Comparison of ENCODE assay signal across 15 mouse cellular contexts in genomic region chr4:124266573-124266972, GRCm38 (mm10).
A peak's percentile ranks its signal among the peaks of the same experiment; 100 is the strongest.
DNase-seq lines count a peak whose midpoint lies in the region; ATAC-seq and TF ChIP-seq lines count a peak whose summit lies in the region.
"Had no signal": no experiment of that assay in that cellular context is flagged by ENCODE, and none has a peak within 500 bp of the region (broad histone marks: within the 10 kb centered on the region; RNA-seq: fewer than 3 reads in every experiment).

No protein-coding gene starts in this region.

- H3K4me2 ChIP-seq in kidney, embryonic 15.5 days = no peak overlapping the region
- no peak overlapping the region for H3K4me2 ChIP-seq in hindbrain, embryonic 11.5 days (replicated peaks; ENCODE audit: low read depth, low read length)
- H3K4me2 ChIP-seq in midbrain, embryonic 14.5 days (ENCODE audit: low read length) = no peak overlapping the region
- H3K4me2 ChIP-seq: embryonic facial prominence, embryonic 15.5 days had no signal

- peak; percentile 10 for DNase-seq in kidney, adult 2 months
- no peak for DNase-seq in embryonic facial prominence, embryonic 10.5 days (ENCODE audit: low spot score)
- peak; percentile 53 for DNase-seq in hindbrain, embryonic 11.5 days (ENCODE audit: low spot score)
- DNase-seq in midbrain, embryonic 14.5 days = peak; percentile 74
- no peak for DNase-seq in yolk sac, embryonic 10.5 days (ENCODE audit: low spot score)
- DNase-seq in heart, postnatal 10 days = no peak
- no peak for DNase-seq in heart, postnatal 14 days
- DNase-seq: cerebellum, adult 8-10 months; heart, adult 2 months; layer of hippocampus, adult 9-11 months; lung, adult 2 months; right cerebral cortex, postnatal 14 days had no signal

- ATAC-seq in kidney, embryonic 15.5 days (replicated peaks; ENCODE audit: low FRiP score) = no peak
- ATAC-seq in hindbrain, embryonic 11.5 days (ENCODE audit: low FRiP score) = peak; percentile 66
- peak; percentile 75 for ATAC-seq in midbrain, embryonic 14.5 days (ENCODE audit: low FRiP score, low TSS enrichment)

- no peak for TF ChIP-seq CTCF in kidney, adult 2 months (conservative IDR thresholded peaks at IDR 0.05; ENCODE audit: insufficient read depth, insufficient read length, low read depth, low read length)

- H3K4me3 ChIP-seq in kidney, adult 2 months (ENCODE audit: insufficient read depth, low read depth, low read length) = no peak overlapping the region
- H3K4me3 ChIP-seq in kidney, embryonic 15.5 days (replicated peaks) = no peak overlapping the region
- no peak overlapping the region for H3K4me3 ChIP-seq in embryonic facial prominence, embryonic 10.5 days
- no peak overlapping the region for H3K4me3 ChIP-seq in hindbrain, embryonic 11.5 days (ENCODE audit: low read depth, low read length)
- H3K4me3 ChIP-seq in midbrain, embryonic 14.5 days (replicated peaks; ENCODE audit: low read depth, low read length) = no peak overlapping the region
- H3K4me3 ChIP-seq: embryonic facial prominence, embryonic 15.5 days; heart, adult 2 months had no signal

- no peaks in the 10 kb centered on the region for H3K4me1 ChIP-seq in kidney, adult 2 months (ENCODE audit: control insufficient read depth, insufficient read depth, low read length)
- no peaks in the 10 kb centered on the region for H3K4me1 ChIP-seq in kidney, embryonic 15.5 days
- peaks cover 22% of the 10 kb centered on the region for H3K4me1 ChIP-seq in embryonic facial prominence, embryonic 10.5 days
- H3K4me1 ChIP-seq in hindbrain, embryonic 11.5 days (replicated peaks; ENCODE audit: control insufficient read depth, insufficient read depth, low read length) = peaks cover 6% of the 10 kb centered on the region
- H3K4me1 ChIP-seq in midbrain, embryonic 14.5 days (ENCODE audit: control insufficient read depth, insufficient read depth, low read length) = peaks cover 17% of the 10 kb centered on the region
- H3K4me1 ChIP-seq: embryonic facial prominence, embryonic 15.5 days had no signal

- TF ChIP-seq POLR2A in kidney, adult 2 months (IDR thresholded peaks at IDR 0.05; ENCODE audit: low read depth, low read length) = no peak

- no peak overlapping the region for H3K27ac ChIP-seq in kidney, adult 2 months (ENCODE audit: insufficient read depth, low read depth, low read length)
- no peak overlapping the region for H3K27ac ChIP-seq in kidney, embryonic 15.5 days
- H3K27ac ChIP-seq in embryonic facial prominence, embryonic 10.5 days (replicated peaks) = 0 out of 2 replicates have a peak overlapping the region, but pooled peaks have one; percentile 57
- peak overlapping the region; percentile 14; the same call in 1 of the 2 replicates for H3K27ac ChIP-seq in hindbrain, embryonic 11.5 days (ENCODE audit: low read depth, low read length)
- 0 out of 2 replicates have a peak overlapping the region, but pooled peaks have one; percentile 2 for H3K27ac ChIP-seq in midbrain, embryonic 14.5 days (replicated peaks; ENCODE audit: low read depth, low read length)
- H3K27ac ChIP-seq: embryonic facial prominence, embryonic 15.5 days; heart, adult 2 months had no signal

- 37% methylated on average over 4 of the region's 4 CpGs for WGBS in kidney, adult 2 months
- 54% methylated on average over 4 of the region's 4 CpGs for WGBS in kidney, embryonic 15.5 days
- WGBS in embryonic facial prominence, embryonic 10.5 days = 44% methylated on average over 4 of the region's 4 CpGs
- WGBS in hindbrain, embryonic 11.5 days = 24% methylated on average over 4 of the region's 4 CpGs
- WGBS in midbrain, embryonic 14.5 days = 4% methylated on average over 4 of the region's 4 CpGs

- no peaks in the 10 kb centered on the region for H3K9me3 ChIP-seq in kidney, embryonic 15.5 days (replicated peaks)
- no peaks in the 10 kb centered on the region for H3K9me3 ChIP-seq in embryonic facial prominence, embryonic 10.5 days
- no peaks in the 10 kb centered on the region for H3K9me3 ChIP-seq in hindbrain, embryonic 11.5 days (ENCODE audit: control insufficient read depth, low read length)
- H3K9me3 ChIP-seq in midbrain, embryonic 14.5 days (ENCODE audit: control insufficient read depth, low read length) = no peaks in the 10 kb centered on the region
- H3K9me3 ChIP-seq: embryonic facial prominence, embryonic 15.5 days; G1E had no signal

- intact Hi-C loops in heart, postnatal 10 days (cut with DNase I) = no loop called here
- intact Hi-C loops in heart, postnatal 14 days (cut with DNase I) = no loop called here

- no peaks in the 10 kb centered on the region for H3K27me3 ChIP-seq in kidney, adult 2 months (replicated peaks; ENCODE audit: control insufficient read depth, insufficient read depth, low read length)
- peaks cover 10% of the 10 kb centered on the region; the same call in 1 of the 2 replicates for H3K27me3 ChIP-seq in kidney, embryonic 15.5 days
- H3K27me3 ChIP-seq in embryonic facial prominence, embryonic 10.5 days (replicated peaks; ENCODE audit: low read depth, poor library complexity, severe bottlenecking) = peaks cover 38% of the 10 kb centered on the region
- no peaks in the 10 kb centered on the region for H3K27me3 ChIP-seq in hindbrain, embryonic 11.5 days (ENCODE audit: control insufficient read depth, insufficient read depth, low read length)
- H3K27me3 ChIP-seq in midbrain, embryonic 14.5 days (ENCODE audit: control insufficient read depth, insufficient read depth, low read length) = no peaks in the 10 kb centered on the region
- H3K27me3 ChIP-seq: embryonic facial prominence, embryonic 15.5 days had no signal

- no peaks in the 10 kb centered on the region for H3K36me3 ChIP-seq in kidney, adult 2 months (ENCODE audit: control insufficient read depth, insufficient read depth, low read length)
- no peaks in the 10 kb centered on the region for H3K36me3 ChIP-seq in kidney, embryonic 15.5 days
- H3K36me3 ChIP-seq in embryonic facial prominence, embryonic 10.5 days (replicated peaks) = no peaks in the 10 kb centered on the region
- no peaks in the 10 kb centered on the region for H3K36me3 ChIP-seq in hindbrain, embryonic 11.5 days (ENCODE audit: control insufficient read depth, insufficient read depth, low read length)
- H3K36me3 ChIP-seq in midbrain, embryonic 14.5 days (ENCODE audit: control insufficient read depth, insufficient read depth, low read length) = no peaks in the 10 kb centered on the region
- H3K36me3 ChIP-seq: embryonic facial prominence, embryonic 15.5 days; G1E had no signal

- no peak overlapping the region for H3K9ac ChIP-seq in kidney, embryonic 15.5 days
- H3K9ac ChIP-seq in hindbrain, embryonic 11.5 days (ENCODE audit: low read depth, low read length) = no peak overlapping the region
- no peak overlapping the region for H3K9ac ChIP-seq in midbrain, embryonic 14.5 days (replicated peaks; ENCODE audit: low read length)
- H3K9ac ChIP-seq: embryonic facial prominence, embryonic 15.5 days had no signal

Comparison
In these comparisons a context has a peak if more than half of its experiments do, and no peak if none do; other contexts are left out.
1. DNase-seq: peak in kidney, adult 2 months (single experiment), hindbrain, embryonic 11.5 days (single experiment) and midbrain, embryonic 14.5 days (single experiment); none in embryonic facial prominence, embryonic 10.5 days (single experiment), yolk sac, embryonic 10.5 days (single experiment), heart, postnatal 10 days (0 of 2) and heart, postnatal 14 days (0 of 2).
2. H3K27ac ChIP-seq: peak in embryonic facial prominence, embryonic 10.5 days (single experiment), hindbrain, embryonic 11.5 days (single experiment) and midbrain, embryonic 14.5 days (single experiment); none in kidney, adult 2 months (single experiment) and kidney, embryonic 15.5 days (single experiment).